Mouse (Mus musculus): Measurements from ENCODE around the gene Abcf1. TPM values are rescaled to one million over a fixed set of nuclear protein-coding genes. Genes with fewer than 3 reads are reported as not detected.

Abcf1 gene
- total RNA-seq, 2 experiments from 2014 or later: 50.1 to 150 TPM

GRCm38 (mm10) chr17:35920862-35921562, 48.5 kb downstream of the Abcf1 start:
- ATAC-seq (replicated peaks; ENCODE audit: poor library complexity): no peak

- ATAC-seq (replicated peaks; ENCODE audit: poor library complexity): no peak
These were observed 49.2 kb downstream of the Abcf1 start for GRCm38 (mm10) chr17:35920384-35920783.

GRCm38 (mm10) chr17:35919864-35920301, 49.7 kb downstream of the Abcf1 start:
- peak; percentile 5; the same call in 1 of the 2 replicates for ATAC-seq (replicated peaks; ENCODE audit: poor library complexity)

GRCm38 (mm10) chr17:35919060-35919715, 50.4 kb downstream of the Abcf1 start:
- peak; percentile 45 for ATAC-seq (replicated peaks; ENCODE audit: poor library complexity)

- ATAC-seq (replicated peaks; ENCODE audit: poor library complexity): no peak
These were observed 51.1 kb downstream of the Abcf1 start for GRCm38 (mm10) chr17:35918276-35919059.

GRCm38 (mm10) chr17:35917463-35918251, 51.9 kb downstream of the Abcf1 start:
- ATAC-seq (replicated peaks; ENCODE audit: poor library complexity): no peak

- ATAC-seq (replicated peaks; ENCODE audit: poor library complexity): no peak
These were observed 52.5 kb downstream of the Abcf1 start for GRCm38 (mm10) chr17:35917143-35917462.

GRCm38 (mm10) chr17:35916297-35917142, 53.0 kb downstream of the Abcf1 start, which contains the start of the genes Mrps18b and Ppp1r10:
TSS of gene Mrps18b (minus strand) at chr17:35916389.
TSS of gene Ppp1r10 (plus strand) at chr17:35916434.
- ATAC-seq (replicated peaks; ENCODE audit: poor library complexity): peak; percentile 72

GRCm38 (mm10) chr17:35915538-35916296, 53.8 kb downstream of the Abcf1 start:
- peak; percentile 1 for ATAC-seq (replicated peaks; ENCODE audit: poor library complexity)

- ATAC-seq (replicated peaks; ENCODE audit: poor library complexity): no peak
These were observed 54.6 kb downstream of the Abcf1 start for GRCm38 (mm10) chr17:35914975-35915374.

GRCm38 (mm10) chr17:35909919-35910369, 59.6 kb downstream of the Abcf1 start, which contains the start of gene Atat1:
TSS of gene Atat1 (minus strand) at chr17:35910075.
- ATAC-seq (replicated peaks; ENCODE audit: poor library complexity): peak; percentile 97

- peak; percentile 25 for ATAC-seq (replicated peaks; ENCODE audit: poor library complexity)
These were observed 60.2 kb downstream of the Abcf1 start for GRCm38 (mm10) chr17:35909186-35909918.

- no peak for ATAC-seq (replicated peaks; ENCODE audit: poor library complexity)
These were observed 62.0 kb downstream of the Abcf1 start for GRCm38 (mm10) chr17:35907609-35908008.

Other genes with a start within 250 kb of the Abcf1 start
- gene Ier3, start 148.1 kb downstream of the Abcf1 start, total RNA-seq (2015): 28.1 and 41.7 TPM in 2 replicates
- 24.6 and 33.1 TPM in 2 replicates for gene Ier3, start 148.1 kb downstream of the Abcf1 start, total RNA-seq (2017)
- gene Flot1, start 146.5 kb downstream of the Abcf1 start, total RNA-seq (2015): 52.9 and 58.3 TPM in 2 replicates
- gene Flot1, start 146.5 kb downstream of the Abcf1 start, total RNA-seq (2017): 65.1 and 74.4 TPM in 2 replicates
- 871 and 938 TPM in 2 replicates for gene Tubb5, start 131.5 kb downstream of the Abcf1 start, total RNA-seq (2015)
- 947 and 991 TPM in 2 replicates for gene Tubb5, start 131.5 kb downstream of the Abcf1 start, total RNA-seq (2017)
- gene Mdc1, start 128.2 kb downstream of the Abcf1 start, total RNA-seq (2015): 77.6 and 77.8 TPM in 2 replicates
- 17.5 and 17.6 TPM in 2 replicates for gene Mdc1, start 128.2 kb downstream of the Abcf1 start, total RNA-seq (2017)
- gene Nrm, start 108.4 kb downstream of the Abcf1 start, total RNA-seq (2015): 47.4 and 64.5 TPM in 2 replicates
- gene Nrm, start 108.4 kb downstream of the Abcf1 start, total RNA-seq (2017): 43.1 and 50.1 TPM in 2 replicates
- gene Ppp1r18, start 104.2 kb downstream of the Abcf1 start, total RNA-seq (2015): 49.8 and 60.9 TPM in 2 replicates
- gene Ppp1r18, start 104.2 kb downstream of the Abcf1 start, total RNA-seq (2017): 17.4 and 20.5 TPM in 2 replicates
- gene Dhx16, start 89.9 kb downstream of the Abcf1 start, total RNA-seq (2015): 100 and 110 TPM in 2 replicates
- gene Dhx16, start 89.9 kb downstream of the Abcf1 start, total RNA-seq (2017): 78.2 and 82.0 TPM in 2 replicates
- gene 2310061I04Rik, start 72.3 kb downstream of the Abcf1 start, total RNA-seq (2015): 38.8 and 51.8 TPM in 2 replicates
- gene 2310061I04Rik, start 72.3 kb downstream of the Abcf1 start, total RNA-seq (2017): 4.5 and 7.5 TPM in 2 replicates
- gene Atat1, start 59.7 kb downstream of the Abcf1 start, total RNA-seq (2015): 6.0 and 8.8 TPM in 2 replicates
- 4.6 and 10.7 TPM in 2 replicates for gene Atat1, start 59.7 kb downstream of the Abcf1 start, total RNA-seq (2017)
- 96.2 and 142 TPM in 2 replicates for gene Mrps18b, start 53.4 kb downstream of the Abcf1 start, total RNA-seq (2015)
- 68.3 and 76.4 TPM in 2 replicates for gene Mrps18b, start 53.4 kb downstream of the Abcf1 start, total RNA-seq (2017)
- gene Ppp1r10, start 53.3 kb downstream of the Abcf1 start, total RNA-seq (2015): 75.7 and 80.1 TPM in 2 replicates
- gene Ppp1r10, start 53.3 kb downstream of the Abcf1 start, total RNA-seq (2017): 121 and 126 TPM in 2 replicates
- gene Gnl1, start 10.1 kb upstream of the Abcf1 start, total RNA-seq (2015): 10.0 and 12.4 TPM in 2 replicates
- 18.5 and 27.3 TPM in 2 replicates for gene Gnl1, start 10.1 kb upstream of the Abcf1 start, total RNA-seq (2017)
- 18.5 and 20.3 TPM in 2 replicates for gene Prr3, start 10.5 kb upstream of the Abcf1 start, total RNA-seq (2015)
- gene Prr3, start 10.5 kb upstream of the Abcf1 start, total RNA-seq (2017): 11.9 and 13.3 TPM in 2 replicates
- 2.5 and 2.7 TPM in 2 replicates for gene H2-T24, start 50.8 kb upstream of the Abcf1 start, total RNA-seq (2015)
- 12.6 and 13.0 TPM in 2 replicates for gene H2-T24, start 50.8 kb upstream of the Abcf1 start, total RNA-seq (2017)
- gene H2-T23, start 63.1 kb upstream of the Abcf1 start, total RNA-seq (2015): 57.1 and 77.2 TPM in 2 replicates
- gene H2-T23, start 63.1 kb upstream of the Abcf1 start, total RNA-seq (2017): 65.6 and 67.5 TPM in 2 replicates
- gene H2-T22, start 73.0 kb upstream of the Abcf1 start, total RNA-seq (2015): 31.2 and 31.9 TPM in 2 replicates
- gene H2-T22, start 73.0 kb upstream of the Abcf1 start, total RNA-seq (2017): 37.9 and 39.7 TPM in 2 replicates
- gene Gm6034, start 73.2 kb upstream of the Abcf1 start, total RNA-seq (2015): not detected in 2 replicates
- not detected in 2 replicates for gene Gm6034, start 73.2 kb upstream of the Abcf1 start, total RNA-seq (2017)
- gene Gm11127, start 88.6 kb upstream of the Abcf1 start, total RNA-seq (2015): not detected in 2 replicates
- gene Gm11127, start 88.6 kb upstream of the Abcf1 start, total RNA-seq (2017): not detected in 2 replicates
- 0.35 and 0.71 TPM in 2 replicates for gene Gm19684, start 151.9 kb upstream of the Abcf1 start, total RNA-seq (2015)
- not detected in 2 replicates for gene Gm19684, start 151.9 kb upstream of the Abcf1 start, total RNA-seq (2017)
- not detected in 2 replicates for gene Gm7030, start 159.7 kb upstream of the Abcf1 start, total RNA-seq (2015)
- not detected in 2 replicates for gene Gm7030, start 159.7 kb upstream of the Abcf1 start, total RNA-seq (2017)
- gene Gm8909, start 198.8 kb upstream of the Abcf1 start, total RNA-seq (2015): not detected in 2 replicates
- gene Gm8909, start 198.8 kb upstream of the Abcf1 start, total RNA-seq (2017): not detected in 2 replicates
- not detected in 2 replicates for gene H2-T3, start 220.5 kb upstream of the Abcf1 start, total RNA-seq (2015)
- gene H2-T3, start 220.5 kb upstream of the Abcf1 start, total RNA-seq (2017): not detected in 2 replicates

Measured in megakaryocyte progenitor cell, adult 5-6 weeks (primary cell).